Mouse (Mus musculus) lung, postnatal 0 days (tissue): ENCODE results near the gene Zfp609. TPM values are rescaled to one million over a fixed set of nuclear protein-coding genes. Genes with fewer than 3 reads are reported as not detected.

Experiments
- ATAC-seq: fragments of 200-750 bp; cut with Nextera tagmentation; 2 replicates; pipeline ENCODE4 v1.8.0; 2017; ENCODE audit warnings: moderate library complexity
- DNase-seq: peaks from one replicate; pipeline ENCODE4 v3.0.0-alpha.2; 2016; ENCODE audit warnings: low spot score
- H3K27ac ChIP-seq: fragments of 300-500 bp; sonication (generic); 2 replicates; pipeline ENCODE4 v1.5.1; 2014; ENCODE audit warnings: antibody characterized with exemption, mild to moderate bottlenecking, low read length, mixed read lengths
- H3K27me3 ChIP-seq: fragments of 300-500 bp; sonication (generic); replicated peaks from 2 replicates; pipeline ENCODE4 v1.6.1; 2014; ENCODE audit warnings: low read length, mixed read lengths; ENCODE audit not compliant: insufficient read depth
- H3K36me3 ChIP-seq: fragments of 300-500 bp; sonication (generic); 2 replicates; pipeline ENCODE4 v1.6.1; 2014; ENCODE audit warnings: low read length, mixed read lengths; ENCODE audit not compliant: insufficient read depth
- H3K4me1 ChIP-seq: fragments of 300-500 bp; sonication (generic); 2 replicates; pipeline ENCODE4 v1.6.1; 2014; ENCODE audit warnings: antibody characterized with exemption, low read depth, low read length, mixed read lengths; ENCODE audit not compliant: insufficient read depth
- H3K4me2 ChIP-seq: fragments of 300-500 bp; sonication (generic); replicated peaks from 2 replicates; pipeline ENCODE4 v1.6.1; 2014; ENCODE audit warnings: low read depth, mild to moderate bottlenecking, low read length, moderate library complexity, mixed read lengths
- H3K4me3 ChIP-seq: fragments of 300-500 bp; sonication (generic); 2 replicates; pipeline ENCODE4 v1.5.1; 2014; ENCODE audit warnings: low read depth, low read length
- H3K9ac ChIP-seq: fragments of 300-500 bp; sonication (generic); replicated peaks from 2 replicates; pipeline ENCODE4 v1.6.1; 2014; ENCODE audit warnings: low read depth, mild to moderate bottlenecking
- H3K9me3 ChIP-seq: fragments of 300-500 bp; sonication (generic); 2 replicates; pipeline ENCODE4 v1.6.1; 2016; ENCODE audit warnings: low read length, mixed read lengths
- CTCF ChIP-seq: IDR thresholded peaks from 2 replicates; pipeline ENCODE4 v1.5.1; 2016; ENCODE audit warnings: antibody characterized with exemption, mild to moderate bottlenecking
- EP300 ChIP-seq: IDR thresholded peaks from 2 replicates; pipeline ENCODE4 v1.6.1; 2016; ENCODE audit warnings: antibody characterized with exemption, mild to moderate bottlenecking, control low read depth
- WGBS: fragments of 180-500 bp; shearing (Covaris S2); extraction: QIAGEN DNeasy Blood & Tissue Kit; methylation state at CpG from one replicate; pipeline ENCODE4 v1.1.7; 2014; 5-methylcytosine and 5-hydroxymethylcytosine counted together
- polyA plus RNA-seq: library from polyadenylated mRNA; unstranded; fragments of >200 nt; fragmentation: Nextera tagmentation; extraction: Ambion mirVana; gene quantifications from 2 replicates; pipeline ENCODE4 v1.2.1, GENCODE M21; 2015

Zfp609 gene
- polyA plus RNA-seq, 1 experiment from 2014 or later, result 5.0 TPM

- Histone ChIP-seq H3K4me1 (no peaks in the 10 kb centered on the region; the same call in 1 of the 2 replicates), H3K36me3 (no peaks in the 10 kb centered on the region), H3K4me3 (no peak overlapping the region), H3K27ac (no peak overlapping the region; the same call in 1 of the 2 replicates), H3K9me3 (no peaks in the 10 kb centered on the region), H3K27me3 (no peaks in the 10 kb centered on the region), H3K4me2 (no peak overlapping the region), H3K9ac (no peak overlapping the region)
- no peak for ATAC-seq
- WGBS, result 11% methylated on average over 1 of the region's 1 CpGs
- no peak for TF ChIP-seq CTCF
- TF ChIP-seq EP300, result no peak
- DNase-seq, result no peak
These were observed 50.4 kb downstream of the Zfp609 start for GRCm38 (mm10) chr9:65776874-65777432.

GRCm38 (mm10) chr9:65776137-65776872, 51.1 kb downstream of the Zfp609 start:
- TF ChIP-seq CTCF (no peak), EP300 (no peak)
- no peak for DNase-seq

GRCm38 (mm10) chr9:65773783-65774182, 53.6 kb downstream of the Zfp609 start:
- H3K9ac ChIP-seq, result no peak overlapping the region
- no peak overlapping the region for H3K27ac ChIP-seq
- H3K27me3 ChIP-seq, result no peaks in the 10 kb centered on the region
- no peaks in the 10 kb centered on the region; the same call in 1 of the 2 replicates for H3K4me1 ChIP-seq
- no peak for ATAC-seq
- H3K4me3 ChIP-seq, result no peak overlapping the region
- WGBS, result 97% methylated on average over 7 of the region's 7 CpGs
- no peaks in the 10 kb centered on the region for H3K9me3 ChIP-seq
- DNase-seq, result no peak
- TF ChIP-seq EP300 (no peak), CTCF (peak; percentile 13; the same call in 1 of the 2 replicates)
- H3K4me2 ChIP-seq, result no peak overlapping the region
- H3K36me3 ChIP-seq, result no peaks in the 10 kb centered on the region

More at GRCm38 (mm10) chr9:65776137-65776872, 51.1 kb downstream of the Zfp609 start:
- ATAC-seq, result no peak
- no peak overlapping the region for H3K4me3 ChIP-seq
- 29% methylated on average over 8 of the region's 8 CpGs for WGBS
- no peaks in the 10 kb centered on the region; the same call in 1 of the 2 replicates for H3K4me1 ChIP-seq
- H3K36me3 ChIP-seq, result no peaks in the 10 kb centered on the region
- no peak overlapping the region for H3K27ac ChIP-seq
- no peaks in the 10 kb centered on the region for H3K27me3 ChIP-seq
- no peak overlapping the region for H3K4me2 ChIP-seq
- H3K9me3 ChIP-seq, result no peaks in the 10 kb centered on the region
- H3K9ac ChIP-seq, result no peak overlapping the region

GRCm38 (mm10) chr9:65771011-65771664, 56.2 kb downstream of the Zfp609 start:
- WGBS, result 41% methylated on average over 11 of the region's 11 CpGs

GRCm38 (mm10) chr9:65762728-65763127, 64.6 kb downstream of the Zfp609 start:
- H3K9ac ChIP-seq, result no peak overlapping the region
- no peak for ATAC-seq
- no peak for DNase-seq
- 93% methylated on average over 4 of the region's 4 CpGs for WGBS
- no peaks in the 10 kb centered on the region for H3K9me3 ChIP-seq
- H3K27me3 ChIP-seq, result no peaks in the 10 kb centered on the region
- no peaks in the 10 kb centered on the region; the same call in 1 of the 2 replicates for H3K4me1 ChIP-seq
- TF ChIP-seq CTCF (no peak), EP300 (no peak)
- no peak overlapping the region for H3K27ac ChIP-seq
- no peak overlapping the region for H3K4me3 ChIP-seq
- H3K36me3 ChIP-seq, result no peaks in the 10 kb centered on the region
- H3K4me2 ChIP-seq, result no peak overlapping the region

More at GRCm38 (mm10) chr9:65771011-65771664, 56.2 kb downstream of the Zfp609 start:
- Histone ChIP-seq H3K4me2 (no peak overlapping the region), H3K4me3 (no peak overlapping the region), H3K27me3 (no peaks in the 10 kb centered on the region), H3K27ac (no peak overlapping the region), H3K4me1 (no peaks in the 10 kb centered on the region; the same call in 1 of the 2 replicates), H3K9me3 (no peaks in the 10 kb centered on the region), H3K36me3 (no peaks in the 10 kb centered on the region), H3K9ac (no peak overlapping the region)
- DNase-seq, result no peak
- no peak for ATAC-seq
- TF ChIP-seq CTCF (no peak), EP300 (no peak)

- peak; percentile 32; the same call in 1 of the 2 replicates for ATAC-seq
These were observed 67.4 kb downstream of the Zfp609 start for GRCm38 (mm10) chr9:65759992-65760391.

More at GRCm38 (mm10) chr9:65759992-65760391, 67.4 kb downstream of the Zfp609 start:
- H3K4me1 ChIP-seq, result no peaks in the 10 kb centered on the region
- H3K36me3 ChIP-seq, result no peaks in the 10 kb centered on the region
- no peaks in the 10 kb centered on the region for H3K27me3 ChIP-seq
- WGBS, result 63% methylated on average over 8 of the region's 8 CpGs
- no peak overlapping the region for H3K4me3 ChIP-seq
- H3K27ac ChIP-seq, result no peak overlapping the region
- peak; percentile 30 for DNase-seq
- no peak overlapping the region for H3K4me2 ChIP-seq
- peak; percentile 36 for TF ChIP-seq CTCF
- no peak for TF ChIP-seq EP300
- no peak overlapping the region for H3K9ac ChIP-seq
- no peaks in the 10 kb centered on the region for H3K9me3 ChIP-seq
